Mouse (Mus musculus) midbrain, postnatal 0 days (tissue): ENCODE data around the gene Zfp866. TPM values are rescaled to one million over a fixed set of nuclear protein-coding genes. Genes with fewer than 3 reads are reported as not detected.
A peak's percentile ranks its signal among the peaks of the same experiment; 100 is the strongest.

ENCODE experiments used
- ATAC-seq: fragments of 200-750 bp; cut with Nextera tagmentation; 2 replicates; pipeline ENCODE4 v1.8.0; 2017; ENCODE audit warnings: moderate number of reproducible peaks, mild to moderate bottlenecking, moderate TSS enrichment, moderate library complexity; ENCODE audit not compliant: low FRiP score
- DNase-seq: peaks from one replicate; pipeline ENCODE4 v3.0.0-alpha.2; 2015; ENCODE audit warnings: low spot score
- H3K27ac ChIP-seq: fragments of 300-500 bp; sonication (generic); 2 replicates; pipeline ENCODE4 v1.5.1; 2014; ENCODE audit warnings: low read depth, mild to moderate bottlenecking, low read length, mixed read lengths
- H3K27me3 ChIP-seq: fragments of 300-500 bp; sonication (generic); 2 replicates; pipeline ENCODE4 v1.6.1; 2014; ENCODE audit warnings: low read length, control low read depth, mixed read lengths; ENCODE audit not compliant: insufficient read depth
- H3K36me3 ChIP-seq: fragments of 300-500 bp; sonication (generic); 2 replicates; pipeline ENCODE4 v1.6.1; 2014; ENCODE audit warnings: low read length, control low read depth, mixed read lengths; ENCODE audit not compliant: insufficient read depth
- H3K4me1 ChIP-seq: fragments of 300-500 bp; sonication (generic); 2 replicates; pipeline ENCODE4 v1.6.1; 2014; ENCODE audit warnings: mild to moderate bottlenecking, control low read depth, antibody characterized with exemption, low read length, mixed read lengths; ENCODE audit not compliant: insufficient read depth
- H3K4me2 ChIP-seq: fragments of 300-500 bp; sonication (generic); 2 replicates; pipeline ENCODE4 v1.6.1; 2014; ENCODE audit warnings: low read depth, mild to moderate bottlenecking, low read length, mixed read lengths; ENCODE audit not compliant: poor library complexity, severe bottlenecking
- H3K4me3 ChIP-seq: fragments of 300-500 bp; sonication (generic); 2 replicates; pipeline ENCODE4 v1.5.1; 2014; ENCODE audit warnings: low read depth, mild to moderate bottlenecking, low read length, moderate library complexity
- H3K9ac ChIP-seq: fragments of 300-500 bp; sonication (generic); replicated peaks from 2 replicates; pipeline ENCODE4 v1.6.1; 2014; ENCODE audit warnings: mild to moderate bottlenecking, low read length, moderate library complexity, mixed read lengths; ENCODE audit not compliant: poor library complexity, severe bottlenecking
- H3K9me3 ChIP-seq: fragments of 300-500 bp; sonication (generic); 2 replicates; pipeline ENCODE4 v1.6.1; 2016; ENCODE audit warnings: low read length, control low read depth
- CTCF ChIP-seq: IDR thresholded peaks from 2 replicates; pipeline ENCODE4 v1.5.1; 2016; ENCODE audit warnings: antibody characterized with exemption, mild to moderate bottlenecking
- WGBS: fragments of 180-500 bp; shearing (Covaris S2); extraction: QIAGEN DNeasy Blood & Tissue Kit; methylation state at CpG from one replicate; pipeline ENCODE4 v1.1.7; 2014; 5-methylcytosine and 5-hydroxymethylcytosine counted together
- polyA plus RNA-seq: library from polyadenylated mRNA; unstranded; fragments of >200 nt; fragmentation: Nextera tagmentation; extraction: Ambion mirVana; gene quantifications from 2 replicates; pipeline ENCODE4 v1.2.1, GENCODE M21; 2015
- total RNA-seq: library from RNA; depleted of rRNA; stranded (reverse); fragments of >200 nt; gene quantifications from 2 replicates; pipeline ENCODE4 v1.2.3, GENCODE M21; 2014; rRNA removed

Zfp866 gene
- total and polyA plus RNA-seq, 2 experiments from 2014 or later, result 19.2 to 44.7 TPM

GRCm38 (mm10) chr8:69735495-69735894 lies 55.5 kb downstream of the Zfp866 start:
- no peak for ATAC-seq
- Histone ChIP-seq H3K36me3 (no peaks in the 10 kb centered on the region), H3K4me2 (no peak overlapping the region), H3K27ac (no peak overlapping the region), H3K4me3 (no peak overlapping the region), H3K4me1 (no peaks in the 10 kb centered on the region), H3K9ac (no peak overlapping the region), H3K27me3 (no peaks in the 10 kb centered on the region), H3K9me3 (no peaks in the 10 kb centered on the region)
- DNase-seq, result no peak
- 77% methylated on average over 1 of the region's 1 CpGs for WGBS
- no peak for TF ChIP-seq CTCF

- TF ChIP-seq CTCF, result no peak
- no peaks in the 10 kb centered on the region for H3K27me3 ChIP-seq
- H3K4me2 ChIP-seq, result peak overlapping the region; percentile 48
- WGBS, result 46% methylated on average over 5 of the region's 5 CpGs
- H3K27ac ChIP-seq, result no peak overlapping the region
- H3K36me3 ChIP-seq, result no peaks in the 10 kb centered on the region
- H3K4me3 ChIP-seq, result peak overlapping the region; percentile 25
- no peaks in the 10 kb centered on the region for H3K9me3 ChIP-seq
- no peak for ATAC-seq
- no peak for DNase-seq
- no peak overlapping the region for H3K9ac ChIP-seq
- peaks cover 9% of the 10 kb centered on the region for H3K4me1 ChIP-seq
Observed at GRCm38 (mm10) chr8:69717232-69717580, 73.8 kb downstream of the Zfp866 start.

- no peaks in the 10 kb centered on the region for H3K27me3 ChIP-seq
- H3K36me3 ChIP-seq, result no peaks in the 10 kb centered on the region
- ATAC-seq (peak; percentile 99), DNase-seq (peak; percentile 100)
- no peaks in the 10 kb centered on the region for H3K9me3 ChIP-seq
- peak overlapping the region; percentile 56 for H3K4me3 ChIP-seq
- H3K27ac ChIP-seq, result peak overlapping the region; percentile 95
- H3K4me1 ChIP-seq, result peaks cover 9% of the 10 kb centered on the region
- H3K4me2 ChIP-seq, result peak overlapping the region; percentile 48
- TF ChIP-seq CTCF, result no peak; the same call in 1 of the 2 replicates
- H3K9ac ChIP-seq, result peak overlapping the region; percentile 74
- WGBS, result under 1% methylated on average over 52 of the region's 52 CpGs
Observed at GRCm38 (mm10) chr8:69716403-69717231, 74.4 kb downstream of the Zfp866 start.

GRCm38 (mm10) chr8:69715366-69715765 lies 75.6 kb downstream of the Zfp866 start:
- Histone ChIP-seq H3K36me3 (peaks cover 2% of the 10 kb centered on the region; the same call in 1 of the 2 replicates), H3K4me3 (peak overlapping the region; percentile 56), H3K4me1 (peaks cover 9% of the 10 kb centered on the region), H3K9me3 (no peaks in the 10 kb centered on the region), H3K4me2 (peak overlapping the region; percentile 37), H3K27me3 (no peaks in the 10 kb centered on the region), H3K9ac (0 out of 2 replicates have a peak overlapping the region, but pooled peaks have one; percentile 74), H3K27ac (no peak overlapping the region)
- no peak for ATAC-seq
- 78% methylated on average over 6 of the region's 6 CpGs for WGBS
- no peak for DNase-seq
- no peak for TF ChIP-seq CTCF

GRCm38 (mm10) chr8:69713516-69713915 lies 77.5 kb downstream of the Zfp866 start:
- no peak overlapping the region for H3K27ac ChIP-seq
- no peak overlapping the region for H3K4me2 ChIP-seq
- H3K9ac ChIP-seq, result no peak overlapping the region
- DNase-seq, result no peak
- H3K4me1 ChIP-seq, result peaks cover 9% of the 10 kb centered on the region
- H3K27me3 ChIP-seq, result no peaks in the 10 kb centered on the region
- 92% methylated on average over 8 of the region's 8 CpGs for WGBS
- peaks cover 18% of the 10 kb centered on the region for H3K36me3 ChIP-seq
- no peak for TF ChIP-seq CTCF
- no peak for ATAC-seq
- no peak overlapping the region for H3K4me3 ChIP-seq
- H3K9me3 ChIP-seq, result no peaks in the 10 kb centered on the region

Other genes with a start within 250 kb of the Zfp866 start
- gene Zfp868, start 165.6 kb downstream of the Zfp866 start, total RNA-seq, result 22.4 and 29.3 TPM in 2 replicates
- 21.5 and 26.0 TPM in 2 replicates for gene Zfp868, start 165.6 kb downstream of the Zfp866 start, polyA plus RNA-seq
- 3.6 and 5.9 TPM in 2 replicates for gene Zfp964, start 136.7 kb downstream of the Zfp866 start, total RNA-seq
- 0.99 and 1.2 TPM in 2 replicates for gene Zfp964, start 136.7 kb downstream of the Zfp866 start, polyA plus RNA-seq
- gene Zfp869, start 80.5 kb downstream of the Zfp866 start, total RNA-seq, result 14.6 and 17.5 TPM in 2 replicates
- gene Zfp869, start 80.5 kb downstream of the Zfp866 start, polyA plus RNA-seq, result 14.4 and 15.5 TPM in 2 replicates
- 3.3 and 5.3 TPM in 2 replicates for gene Zfp963, start 41.2 kb downstream of the Zfp866 start, total RNA-seq
- gene Zfp963, start 41.2 kb downstream of the Zfp866 start, polyA plus RNA-seq, result 5.0 and 5.5 TPM in 2 replicates
- gene Gm20422, start 16.3 kb downstream of the Zfp866 start, total RNA-seq, result 1.5 and 2.4 TPM in 2 replicates
- not detected in 2 replicates for gene Gm20422, start 16.3 kb downstream of the Zfp866 start, polyA plus RNA-seq
- gene Atp13a1, start within 50 bp of the Zfp866 start, total RNA-seq, result 77.7 and 92.7 TPM in 2 replicates
- gene Atp13a1, start within 50 bp of the Zfp866 start, polyA plus RNA-seq, result 44.6 and 46.4 TPM in 2 replicates
- gene Gmip, start 17.5 kb upstream of the Zfp866 start, total RNA-seq, result 53.9 and 71.2 TPM in 2 replicates
- 33.7 and 37.6 TPM in 2 replicates for gene Gmip, start 17.5 kb upstream of the Zfp866 start, polyA plus RNA-seq
- 5.4 and 7.7 TPM in 2 replicates for gene Lpar2, start 31.3 kb upstream of the Zfp866 start, total RNA-seq
- gene Lpar2, start 31.3 kb upstream of the Zfp866 start, polyA plus RNA-seq, result 0.44 and 0.63 TPM in 2 replicates
- gene Pbx4, start 41.3 kb upstream of the Zfp866 start, total RNA-seq, result 35.7 and 43.9 TPM in 2 replicates
- gene Pbx4, start 41.3 kb upstream of the Zfp866 start, polyA plus RNA-seq, result 91.0 and 98.8 TPM in 2 replicates
- 12.0 and 14.9 TPM in 2 replicates for gene Cilp2, start 96.5 kb upstream of the Zfp866 start, total RNA-seq
- 7.5 and 8.0 TPM in 2 replicates for gene Cilp2, start 96.5 kb upstream of the Zfp866 start, polyA plus RNA-seq
- not detected in 2 replicates for gene Tssk6, start 111.0 kb upstream of the Zfp866 start, total RNA-seq
- gene Tssk6, start 111.0 kb upstream of the Zfp866 start, polyA plus RNA-seq, result 4.4 and 4.6 TPM in 2 replicates
- 55.6 and 86.8 TPM in 2 replicates for gene Ndufa13, start 111.4 kb upstream of the Zfp866 start, total RNA-seq
- 239 and 243 TPM in 2 replicates for gene Ndufa13, start 111.4 kb upstream of the Zfp866 start, polyA plus RNA-seq
- 7.6 and 8.0 TPM in 2 replicates for gene Yjefn3, start 111.5 kb upstream of the Zfp866 start, total RNA-seq
- 13.4 and 15.4 TPM in 2 replicates for gene Yjefn3, start 111.5 kb upstream of the Zfp866 start, polyA plus RNA-seq
- gene Gatad2a, start 205.2 kb upstream of the Zfp866 start, total RNA-seq, result 24.4 and 30.1 TPM in 2 replicates
- gene Gatad2a, start 205.2 kb upstream of the Zfp866 start, polyA plus RNA-seq, result 17.2 and 19.3 TPM in 2 replicates